Mouse (Mus musculus) kidney, embryonic 14.5 days (tissue): ENCODE data around the gene Poln. TPM values are rescaled to one million over a fixed set of nuclear protein-coding genes. Genes with fewer than 3 reads are reported as not detected.

Experiments
- ATAC-seq: fragments of 200-750 bp; cut with Nextera tagmentation; 2 replicates; pipeline ENCODE4 v1.8.0; 2017; ENCODE audit warnings: moderate number of reproducible peaks, mild to moderate bottlenecking, moderate TSS enrichment, moderate library complexity; ENCODE audit not compliant: low FRiP score, low TSS enrichment
- H3K27ac ChIP-seq: fragments of 300-500 bp; sonication (generic); 2 replicates; pipeline ENCODE4 v1.5.1; 2014; ENCODE audit warnings: low read depth, mild to moderate bottlenecking, low read length, moderate library complexity, mixed read lengths
- H3K27me3 ChIP-seq: fragments of 300-500 bp; sonication (generic); 2 replicates; pipeline ENCODE4 v1.6.1; 2014; ENCODE audit warnings: mild to moderate bottlenecking, low read length; ENCODE audit not compliant: control insufficient read depth, insufficient read depth
- H3K36me3 ChIP-seq: fragments of 300-500 bp; sonication (generic); 2 replicates; pipeline ENCODE4 v1.6.1; 2014; ENCODE audit warnings: low read length, mixed read lengths; ENCODE audit not compliant: control insufficient read depth, insufficient read depth
- H3K4me1 ChIP-seq: fragments of 300-500 bp; sonication (generic); 2 replicates; pipeline ENCODE4 v1.6.1; 2014; ENCODE audit warnings: low read length, mixed read lengths; ENCODE audit not compliant: control insufficient read depth, insufficient read depth
- H3K4me2 ChIP-seq: fragments of 300-500 bp; sonication (generic); replicated peaks from 2 replicates; pipeline ENCODE4 v1.6.1; 2014; ENCODE audit warnings: low read depth, mild to moderate bottlenecking, low read length
- H3K4me3 ChIP-seq: fragments of 300-500 bp; sonication (generic); 2 replicates; pipeline ENCODE4 v1.5.1; 2014; ENCODE audit warnings: mild to moderate bottlenecking, low read length
- H3K9ac ChIP-seq: fragments of 300-500 bp; sonication (generic); 2 replicates; pipeline ENCODE4 v1.6.1; 2014; ENCODE audit warnings: low read depth, mild to moderate bottlenecking, low read length, moderate library complexity
- H3K9me3 ChIP-seq: fragments of 300-500 bp; sonication (generic); 2 replicates; pipeline ENCODE4 v1.6.1; 2016; ENCODE audit warnings: low read length; ENCODE audit not compliant: control insufficient read depth
- WGBS: fragments of 180-500 bp; shearing (Covaris S2); extraction: QIAGEN DNeasy Blood & Tissue Kit; methylation state at CpG from one replicate; pipeline ENCODE4 v1.1.7; 2014; 5-methylcytosine and 5-hydroxymethylcytosine counted together
- polyA plus RNA-seq: library from polyadenylated mRNA; unstranded; fragments of >200 nt; fragmentation: Nextera tagmentation; extraction: Ambion mirVana; gene quantifications from 2 replicates; pipeline ENCODE4 v1.2.1, GENCODE M21; 2014

Poln gene
- polyA plus RNA-seq, 1 experiment from 2014 or later, result 0.61 TPM

GRCm38 (mm10) chr5:33996694-33997045 lies 172.6 kb downstream of the Poln start:
- H3K27me3 ChIP-seq, result peaks cover 54% of the 10 kb centered on the region
- no peaks in the 10 kb centered on the region for H3K36me3 ChIP-seq
- under 1% methylated on average over 33 of the region's 55 CpGs for WGBS
- peak overlapping the region; percentile 25 for H3K9ac ChIP-seq
- ATAC-seq, result peak; percentile 38
- H3K9me3 ChIP-seq, result peaks cover 2% of the 10 kb centered on the region; the same call in 1 of the 2 replicates
- H3K4me1 ChIP-seq, result peaks cover 10% of the 10 kb centered on the region
- H3K4me3 ChIP-seq, result peak overlapping the region; percentile 62
- no peak overlapping the region for H3K27ac ChIP-seq
- H3K4me2 ChIP-seq, result peak overlapping the region; percentile 98

GRCm38 (mm10) chr5:33995843-33996693 lies 173.2 kb downstream of the Poln start, which contains the start of gene Nat8l:
Gene Nat8l, plus strand, starts transcription at chr5:33995984.
- Histone ChIP-seq H3K27ac (no peak within 1 kb of the TSS), H3K4me3 (peak within 1 kb of the TSS; percentile 62), H3K36me3 (no peaks in the 10 kb centered on the region), H3K27me3 (peaks cover 54% of the 10 kb centered on the region), H3K9me3 (peaks cover 2% of the 10 kb centered on the region; the same call in 1 of the 2 replicates), H3K4me2 (peak within 1 kb of the TSS; percentile 98), H3K9ac (peak within 1 kb of the TSS; percentile 25), H3K4me1 (peaks cover 10% of the 10 kb centered on the region)
- peak; percentile 83 for ATAC-seq
- under 1% methylated on average over 86 of the region's 90 CpGs for WGBS

GRCm38 (mm10) chr5:33994671-33995625 lies 174.3 kb downstream of the Poln start:
- H3K36me3 ChIP-seq, result no peaks in the 10 kb centered on the region
- peaks cover 10% of the 10 kb centered on the region for H3K4me1 ChIP-seq
- H3K27ac ChIP-seq, result no peak overlapping the region
- H3K27me3 ChIP-seq, result peaks cover 54% of the 10 kb centered on the region
- WGBS, result 36% methylated on average over 28 of the region's 28 CpGs
- H3K9me3 ChIP-seq, result peaks cover 2% of the 10 kb centered on the region; the same call in 1 of the 2 replicates
- no peak overlapping the region for H3K9ac ChIP-seq
- ATAC-seq, result no peak
- H3K4me2 ChIP-seq, result peak overlapping the region; percentile 98
- H3K4me3 ChIP-seq, result peak overlapping the region; percentile 62

DNA sequence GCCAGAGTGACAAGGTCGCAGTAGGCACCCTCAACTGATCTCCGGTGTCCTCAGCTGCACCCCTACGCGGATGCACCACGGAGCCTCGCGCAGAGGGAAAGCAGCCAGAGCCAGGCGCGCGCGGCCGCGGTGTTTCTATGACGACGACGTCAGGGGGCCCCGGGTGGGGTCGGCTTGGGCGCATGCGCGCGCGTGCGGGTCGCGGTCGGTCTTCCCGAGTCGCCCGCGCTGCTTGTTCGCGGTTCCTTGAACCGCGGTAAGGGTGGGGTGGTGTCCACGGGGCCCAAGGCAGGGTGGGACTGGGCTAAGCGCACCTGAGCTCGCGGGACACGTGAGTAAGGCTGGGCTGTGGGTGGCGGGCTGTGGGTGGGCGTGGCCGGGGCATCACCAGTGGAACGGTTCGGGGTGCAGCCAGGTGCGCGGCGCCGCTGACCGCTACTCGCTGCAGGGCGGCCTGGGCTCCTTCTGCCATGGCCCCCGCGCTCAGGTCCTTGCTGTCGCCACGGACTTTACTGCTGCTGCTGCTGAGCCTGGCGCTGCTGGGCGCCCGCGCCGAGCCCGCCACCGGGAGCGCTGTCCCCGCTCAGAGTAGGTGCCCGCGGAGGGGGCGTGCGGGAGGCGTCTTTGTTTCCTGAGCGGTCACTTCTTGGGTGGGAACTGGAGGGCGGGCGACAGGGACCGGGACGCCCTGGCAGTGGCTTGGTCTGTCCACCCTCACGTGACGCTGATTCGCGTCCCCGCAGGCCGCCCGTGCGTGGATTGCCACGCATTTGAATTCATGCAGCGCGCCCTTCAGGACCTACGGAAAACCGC lies 185.7 kb downstream of the Poln start, which contains the start of gene Gm1673:
Gene Gm1673 (plus strand): TSS at position 125 of the 813 bp plus-strand sequence.
- Histone ChIP-seq H3K9me3 (no peaks in the 10 kb centered on the region), H3K27ac (0 out of 2 replicates have a peak within 1 kb of the TSS, but pooled peaks have one; percentile 43), H3K4me2 (peak within 1 kb of the TSS; percentile 94), H3K9ac (peak within 1 kb of the TSS; percentile 74), H3K4me3 (peak within 1 kb of the TSS; percentile 91), H3K27me3 (peaks cover 3% of the 10 kb centered on the region; the same call in 1 of the 2 replicates), H3K36me3 (no peaks in the 10 kb centered on the region), H3K4me1 (0 out of 2 replicates have a peak, but pooled peaks cover 7% of the 10 kb centered on the region)
- peak; percentile 88 for ATAC-seq
- under 1% methylated on average over 79 of the region's 88 CpGs for WGBS

- Histone ChIP-seq H3K4me3 (peak overlapping the region; percentile 91), H3K9ac (peak overlapping the region; percentile 74), H3K27me3 (peaks cover 3% of the 10 kb centered on the region; the same call in 1 of the 2 replicates), H3K36me3 (no peaks in the 10 kb centered on the region), H3K27ac (0 out of 2 replicates have a peak overlapping the region, but pooled peaks have one; percentile 43), H3K9me3 (no peaks in the 10 kb centered on the region), H3K4me2 (peak overlapping the region; percentile 94), H3K4me1 (0 out of 2 replicates have a peak, but pooled peaks cover 7% of the 10 kb centered on the region)
- ATAC-seq, result peak; percentile 37
- WGBS, result 3% methylated on average over 26 of the region's 26 CpGs
These were observed 186.5 kb downstream of the Poln start for GRCm38 (mm10) chr5:33982731-33983259.

DNA sequence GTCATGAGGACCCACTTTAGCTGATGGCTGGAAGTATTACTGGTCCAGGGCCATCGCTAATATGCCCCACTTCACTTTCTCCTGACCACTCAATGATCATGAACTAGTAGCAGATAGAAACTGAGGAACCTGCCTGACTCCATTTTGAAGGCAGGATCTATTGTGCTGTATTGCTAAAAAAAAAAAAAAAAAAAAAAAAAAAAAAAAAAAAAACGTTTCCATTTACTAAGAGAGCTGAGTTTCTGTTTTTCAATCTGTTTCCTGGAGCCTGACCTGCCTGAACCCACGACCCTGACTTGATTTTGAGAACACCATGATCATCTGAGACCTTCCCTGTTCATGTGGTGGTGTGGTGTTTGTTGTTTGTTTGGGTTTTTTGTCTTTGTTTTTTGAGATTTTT lies 193.0 kb downstream of the Poln start:
- 54% methylated on average over 3 of the region's 3 CpGs for WGBS
- no peak overlapping the region for H3K4me3 ChIP-seq
- no peaks in the 10 kb centered on the region for H3K27me3 ChIP-seq
- H3K36me3 ChIP-seq, result no peaks in the 10 kb centered on the region
- H3K9me3 ChIP-seq, result no peaks in the 10 kb centered on the region
- no peak overlapping the region for H3K27ac ChIP-seq
- H3K4me2 ChIP-seq, result no peak overlapping the region
- no peak overlapping the region for H3K9ac ChIP-seq
- ATAC-seq, result no peak
- no peaks in the 10 kb centered on the region for H3K4me1 ChIP-seq

DNA sequence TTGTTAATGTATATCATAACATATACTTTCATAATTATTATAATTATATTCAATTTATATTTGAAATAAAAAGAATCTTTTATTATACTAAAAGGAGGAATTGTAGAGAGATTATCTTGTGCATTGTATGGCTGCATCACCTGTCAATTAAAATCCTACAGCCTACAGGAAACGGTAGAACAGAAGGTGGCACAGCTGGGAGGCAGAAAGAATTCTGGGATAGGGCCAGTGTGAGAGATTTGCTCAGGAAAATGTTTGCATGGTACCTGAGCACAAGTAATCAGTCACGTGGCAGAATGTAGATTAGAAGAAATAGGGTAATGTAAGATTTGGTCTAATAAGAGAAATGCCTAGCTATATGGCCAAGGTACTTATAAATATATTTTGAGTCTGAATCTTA lies 194.5 kb downstream of the Poln start:
- 72% methylated on average over 2 of the region's 2 CpGs for WGBS
- Histone ChIP-seq H3K4me1 (no peaks in the 10 kb centered on the region), H3K36me3 (no peaks in the 10 kb centered on the region), H3K4me3 (no peak overlapping the region), H3K4me2 (no peak overlapping the region), H3K27me3 (no peaks in the 10 kb centered on the region), H3K9me3 (no peaks in the 10 kb centered on the region), H3K27ac (no peak overlapping the region), H3K9ac (no peak overlapping the region)
- no peak for ATAC-seq

DNA sequence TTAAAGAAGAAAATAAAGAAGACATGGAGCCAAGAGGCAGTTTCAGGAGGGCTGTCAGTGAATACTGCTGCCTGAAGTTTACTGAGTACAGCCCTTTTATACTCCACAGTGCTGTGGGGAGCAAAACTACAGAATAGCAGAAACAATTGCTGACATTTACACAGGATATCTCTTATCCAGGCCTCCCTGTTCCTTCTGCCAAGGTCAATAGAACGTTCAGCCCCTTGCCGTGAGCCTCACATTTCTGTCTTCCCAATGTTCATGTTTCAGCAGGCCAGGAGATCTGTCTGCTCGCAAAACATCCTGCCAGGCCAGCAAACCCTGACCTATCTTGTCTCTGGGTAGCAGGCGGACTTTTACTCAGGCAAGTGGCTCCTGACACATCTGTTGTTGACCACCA lies 209.9 kb downstream of the Poln start:
- Histone ChIP-seq H3K36me3 (no peaks in the 10 kb centered on the region), H3K9ac (no peak overlapping the region), H3K4me3 (no peak overlapping the region), H3K4me1 (no peaks in the 10 kb centered on the region), H3K4me2 (no peak overlapping the region), H3K27ac (no peak overlapping the region), H3K27me3 (no peaks in the 10 kb centered on the region), H3K9me3 (peaks cover 10% of the 10 kb centered on the region)
- no peak for ATAC-seq
- WGBS, result 72% methylated on average over 4 of the region's 4 CpGs
